Mouse (Mus musculus) left cerebral cortex, adult 2 months (tissue): ENCODE data around the gene Alg12. TPM values are rescaled to one million over a fixed set of nuclear protein-coding genes. Genes with fewer than 3 reads are reported as not detected.

Source experiments
- DNase-seq, 2 experiments: peaks; one replicate each; pipeline ENCODE4 v3.0.0; 2021 to 2022; ENCODE audit warnings: low spot score in 2 of 2, mixed read lengths in 1 of 2; ENCODE audit errors: extremely low spot score in 1 of 2
- H3K27ac ChIP-seq: fragments of 200-600 bp; 2 replicates; pipeline ENCODE4 v1.8.1; 2022
- H3K4me3 ChIP-seq: fragments of 200-600 bp; 2 replicates; pipeline ENCODE4 v1.8.1; 2022
- CTCF ChIP-seq: fragments of 200-600 bp; IDR thresholded peaks from 2 replicates; pipeline ENCODE4 v1.8.1; 2022; ENCODE audit warnings: antibody characterized with exemption, mild to moderate bottlenecking, moderate library complexity
- intact Hi-C: fragments of 180-260 bp; cut with DNase I; formaldehyde crosslinking; loops from one replicate; pipeline ENCODE4 v1.15.1; 2025
- total RNA-seq, 2 experiments: library from RNA; stranded (reverse); gene quantifications; 2 replicates each; pipeline ENCODE4 v1.2.3; 2021

The Alg12 gene
- total RNA-seq, 2 experiments from 2014 or later, result 13.3 to 14.4 TPM

GRCm38 (mm10) chr15:88861772-88862622 lies 42.9 kb upstream of the Alg12 start, which contains the start of gene Pim3:
Gene Pim3 (plus strand): TSS chr15:88862186.
- peak; percentile 96 to 98 for DNase-seq
- intact Hi-C loops, result loop anchor here (5.0 kb wide), 1 partner anchor 35 kb away; no protein-coding TSS in a partner anchor
- peak within 1 kb of the TSS; percentile 97 for H3K27ac ChIP-seq
- TF ChIP-seq CTCF, result no peak
- peak within 1 kb of the TSS; percentile 96 for H3K4me3 ChIP-seq

GRCm38 (mm10) chr15:88860781-88861180 lies 41.7 kb upstream of the Alg12 start:
- H3K4me3 ChIP-seq, result no peak overlapping the region
- peak overlapping the region; percentile 97; the same call in 1 of the 2 replicates for H3K27ac ChIP-seq
- TF ChIP-seq CTCF, result no peak
- intact Hi-C loops, result loop anchor here (5.0 kb wide), 1 partner anchor 33 kb away; no protein-coding TSS in a partner anchor
- DNase-seq, result no peak

DNA sequence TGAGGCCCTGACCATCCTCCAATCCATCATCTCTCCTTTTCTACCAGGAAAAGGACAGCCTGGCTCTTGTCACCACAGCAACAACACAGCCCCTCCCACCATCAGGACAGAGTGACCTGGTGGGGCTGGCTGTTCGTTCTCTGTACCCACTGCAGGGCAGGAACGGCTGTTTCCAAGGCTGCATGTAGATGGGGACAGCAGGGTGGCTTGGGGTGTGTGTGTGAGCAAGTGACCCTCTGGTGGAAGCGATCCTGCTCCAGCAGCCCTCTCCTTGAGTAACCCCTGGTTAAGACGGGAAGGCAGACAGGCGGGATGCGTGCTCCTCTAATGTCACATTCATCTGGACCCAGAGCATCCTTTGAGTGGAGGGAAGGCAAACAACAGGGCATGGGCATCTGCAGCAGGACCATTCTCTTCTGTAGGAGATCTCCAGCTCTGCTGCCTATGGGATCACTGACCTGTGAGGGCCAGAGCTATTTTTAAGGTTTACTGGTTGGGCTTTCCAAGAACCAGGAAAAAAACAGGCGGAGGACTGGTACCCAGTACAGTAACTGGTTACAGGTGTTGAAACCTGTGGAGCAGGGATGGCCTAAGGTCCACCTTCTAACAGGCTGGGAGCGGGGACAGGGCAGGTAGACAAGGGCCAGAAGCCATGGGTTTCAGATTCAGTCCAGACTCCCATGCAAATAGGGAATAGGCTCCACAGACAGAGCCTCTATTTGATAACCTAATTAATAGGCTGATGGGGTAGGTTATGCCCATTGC lies 40.3 kb upstream of the Alg12 start:
- TF ChIP-seq CTCF, result no peak
- intact Hi-C loops, result no loop called here
- H3K27ac ChIP-seq, result no peak overlapping the region
- DNase-seq, result no peak
- no peak overlapping the region for H3K4me3 ChIP-seq

DNA sequence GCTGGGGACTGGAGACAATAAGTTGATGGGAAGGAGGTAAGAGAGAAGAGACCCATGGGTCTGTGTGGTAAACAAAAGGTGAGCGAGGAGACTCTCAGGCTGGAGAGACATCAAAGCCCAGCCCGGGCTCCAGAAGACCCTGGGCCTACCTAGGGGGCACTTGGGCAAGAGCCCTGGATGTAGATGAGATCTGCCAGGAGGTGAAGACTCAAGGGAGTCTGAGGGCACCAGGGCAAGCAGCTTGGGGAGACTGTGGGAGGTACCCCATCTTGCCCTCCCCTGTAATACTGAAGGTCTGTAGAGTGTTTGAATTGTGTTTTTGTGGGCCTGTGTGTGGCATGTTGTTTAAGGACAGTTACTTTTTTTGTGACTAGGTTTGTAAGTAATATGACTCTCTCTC lies 39.6 kb upstream of the Alg12 start:
- Histone ChIP-seq H3K27ac (no peak overlapping the region), H3K4me3 (no peak overlapping the region)
- no peak for DNase-seq
- TF ChIP-seq CTCF, result no peak
- intact Hi-C loops, result no loop called here

GRCm38 (mm10) chr15:88858141-88858541 lies 39.0 kb upstream of the Alg12 start:
- intact Hi-C loops, result no loop called here
- TF ChIP-seq CTCF, result no peak
- DNase-seq, result no peak
- Histone ChIP-seq H3K4me3 (no peak overlapping the region), H3K27ac (0 out of 2 replicates have a peak overlapping the region, but pooled peaks have one; percentile 19)

DNA sequence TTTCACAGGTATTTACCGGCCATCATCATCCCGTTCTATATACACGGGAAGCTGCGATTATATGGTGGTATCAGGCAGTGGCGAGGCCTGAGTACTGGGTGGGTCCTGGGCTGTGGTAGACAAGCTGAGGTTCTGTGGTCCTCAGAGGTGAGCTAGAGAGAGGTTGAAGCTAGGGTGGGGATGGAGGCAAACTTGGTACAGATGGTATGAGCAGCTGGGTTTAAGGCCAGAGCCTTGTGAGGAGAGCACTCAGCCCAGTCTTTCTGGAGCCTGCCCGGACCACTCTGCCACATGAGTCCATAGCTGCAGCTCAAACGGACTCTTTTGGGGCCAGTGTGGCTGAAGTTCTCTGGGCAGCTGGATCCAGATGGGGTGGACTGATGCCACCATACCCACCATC lies 38.2 kb upstream of the Alg12 start:
- Histone ChIP-seq H3K4me3 (no peak overlapping the region), H3K27ac (no peak overlapping the region)
- no peak for TF ChIP-seq CTCF
- no peak for DNase-seq
- intact Hi-C loops, result no loop called here

DNA sequence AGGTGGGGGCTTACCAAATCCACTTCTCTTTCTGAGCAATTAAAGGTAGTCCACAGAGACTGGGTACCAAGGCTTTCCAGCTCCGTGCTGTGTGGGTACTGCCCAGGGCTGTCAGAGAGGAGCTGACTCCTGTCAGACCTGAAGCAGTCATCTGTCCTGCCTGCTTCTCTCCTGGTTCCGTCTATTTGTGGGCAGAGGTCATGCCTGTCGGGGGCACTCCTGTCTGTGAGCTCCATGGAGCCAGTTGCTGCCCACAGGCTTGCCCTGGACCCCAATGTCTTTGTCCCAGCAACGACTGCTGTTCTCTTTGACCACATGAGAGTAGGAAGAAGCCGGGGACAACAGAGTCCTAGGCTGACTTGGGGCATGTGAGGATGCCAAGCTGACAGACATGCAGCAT lies 37.5 kb upstream of the Alg12 start:
- intact Hi-C loops, result no loop called here

GRCm38 (mm10) chr15:88855896-88856417 lies 36.8 kb upstream of the Alg12 start:
- H3K27ac ChIP-seq, result no peak overlapping the region
- no peak for TF ChIP-seq CTCF
- no peak for DNase-seq
- intact Hi-C loops, result no loop called here
- H3K4me3 ChIP-seq, result no peak overlapping the region

More for the DNA sequence above, 37.5 kb upstream of the Alg12 start:
- H3K27ac ChIP-seq, result no peak overlapping the region
- no peak overlapping the region for H3K4me3 ChIP-seq
- TF ChIP-seq CTCF, result no peak
- no peak for DNase-seq

DNA sequence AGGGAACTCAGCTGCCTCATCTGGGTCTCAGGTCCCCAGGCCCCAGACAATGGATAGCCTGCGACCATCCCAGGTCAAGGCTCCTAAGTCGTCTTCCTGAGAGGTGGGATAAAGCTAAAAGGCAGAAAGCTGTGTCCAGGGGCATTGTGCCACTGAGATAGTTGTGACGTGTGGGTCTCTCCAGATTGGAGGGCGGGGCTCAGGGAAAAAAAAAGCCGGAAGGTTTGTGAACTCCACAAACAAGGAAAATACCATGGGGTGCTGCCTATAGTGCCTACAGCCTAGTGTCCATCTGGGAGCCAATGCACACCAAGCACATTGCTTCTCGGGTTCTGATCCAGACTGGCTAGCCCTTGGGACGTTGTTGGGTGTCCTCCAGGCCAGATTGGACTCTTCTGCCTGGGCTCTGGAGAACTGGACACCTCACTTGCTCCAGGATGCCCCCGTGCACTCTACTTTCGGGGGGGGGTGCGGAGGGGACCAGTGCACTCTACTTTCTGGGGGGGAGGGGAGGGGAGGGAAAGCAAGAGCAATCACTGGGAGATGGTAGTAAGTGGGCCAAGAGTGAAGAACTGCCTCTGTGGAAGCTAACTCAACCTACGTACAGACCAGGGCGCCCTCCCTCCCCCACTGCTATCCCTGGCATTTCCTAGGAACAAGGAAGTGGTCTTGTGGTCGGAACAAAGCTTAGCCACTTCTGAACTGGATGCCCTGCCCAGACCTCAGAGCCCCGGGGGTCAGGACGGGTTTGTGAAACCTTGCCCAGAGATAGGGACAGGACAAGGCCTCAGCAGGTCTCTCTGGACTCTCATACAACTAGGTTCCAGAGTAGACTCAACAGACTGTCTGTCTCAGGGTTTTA lies 36.1 kb upstream of the Alg12 start:
- DNase-seq, result no peak
- Histone ChIP-seq H3K4me3 (no peak overlapping the region), H3K27ac (0 out of 2 replicates have a peak overlapping the region, but pooled peaks have one; percentile 28)
- intact Hi-C loops, result no loop called here
- no peak for TF ChIP-seq CTCF

DNA sequence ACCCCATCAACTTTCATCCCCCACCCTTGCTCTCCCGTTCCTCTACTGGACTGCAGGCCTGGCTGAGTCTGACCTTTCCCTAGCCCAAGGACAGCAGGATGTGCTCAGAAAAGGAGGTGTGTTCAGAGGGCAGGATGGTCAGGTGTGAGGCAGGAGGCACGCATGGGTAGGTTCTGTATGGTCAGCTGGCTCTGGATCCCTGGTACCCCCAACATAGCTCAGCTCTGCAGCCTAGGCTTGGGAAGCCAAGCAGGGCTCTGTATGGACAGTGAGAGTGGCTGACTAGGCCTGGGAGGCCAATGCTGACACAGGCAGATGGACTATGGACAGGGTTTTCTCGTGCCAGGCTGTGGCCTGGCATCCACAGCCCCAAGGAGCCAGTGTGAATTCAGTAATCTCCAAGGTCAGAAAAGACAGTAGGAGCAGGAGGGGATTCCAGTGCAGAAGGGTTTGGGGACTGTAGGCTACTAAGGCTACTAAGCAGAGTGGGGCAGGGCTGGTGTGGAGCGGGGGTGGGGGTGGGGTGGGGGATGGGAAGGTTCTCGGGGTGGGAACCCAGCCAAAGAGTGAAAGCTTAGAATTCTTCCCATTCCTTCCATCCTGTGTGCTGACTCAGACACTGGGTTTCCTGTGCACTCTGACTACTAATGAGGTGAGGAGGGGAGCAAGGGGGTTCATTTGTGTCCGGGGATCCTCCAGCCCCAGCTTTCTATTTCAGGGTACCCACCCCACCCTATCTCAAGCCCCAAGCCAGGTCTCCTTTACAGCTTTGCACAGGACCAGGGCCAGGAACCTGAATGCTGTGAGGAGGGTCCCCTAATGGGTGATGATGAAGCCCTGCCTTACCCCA lies 35.2 kb upstream of the Alg12 start:
- no peak for DNase-seq
- intact Hi-C loops, result no loop called here
- TF ChIP-seq CTCF, result no peak
- peak overlapping the region; percentile 50; the same call in 1 of the 2 replicates for H3K27ac ChIP-seq
- H3K4me3 ChIP-seq, result no peak overlapping the region
